Mouse (Mus musculus) myocyte (in vitro differentiated cells): ENCODE results near the gene Nfe2l3.

Experiments
- MAX ChIP-seq: IDR thresholded peaks from one replicate; pipeline ENCODE4 v1.6.1; 2011; ENCODE audit warnings: low read depth, mild to moderate bottlenecking, control low read depth
- POLR2A ChIP-seq: IDR thresholded peaks from one replicate; pipeline ENCODE4 v1.6.1; 2011; ENCODE audit warnings: low read depth, mild to moderate bottlenecking, control low read depth, moderate library complexity; ENCODE audit not compliant: insufficient read length
- REST ChIP-seq: IDR thresholded peaks from one replicate; pipeline ENCODE4 v1.6.1; 2011; ENCODE audit warnings: mild to moderate bottlenecking, control low read depth, moderate library complexity; ENCODE audit not compliant: insufficient read depth, insufficient read length
- TCF12 ChIP-seq: IDR thresholded peaks from one replicate; pipeline ENCODE4 v1.6.1; 2011; ENCODE audit warnings: mild to moderate bottlenecking, control low read depth; ENCODE audit not compliant: poor library complexity, insufficient read depth, severe bottlenecking
- TCF3 ChIP-seq: IDR thresholded peaks from one replicate; pipeline ENCODE4 v1.6.1; 2011; ENCODE audit warnings: low read depth, control low read depth; ENCODE audit not compliant: insufficient read length
- USF1 ChIP-seq: IDR thresholded peaks from one replicate; pipeline ENCODE4 v1.6.1; 2011; ENCODE audit warnings: low read depth, mild to moderate bottlenecking, control low read depth, moderate library complexity

GRCm38 (mm10) chr6:51391816-51392490 lies 40.5 kb upstream of the Nfe2l3 start:
- no peak for TF ChIP-seq POLR2A
- TF ChIP-seq REST, result no peak
- TF ChIP-seq MAX, result no peak
- TF ChIP-seq USF1, result no peak
- no peak for TF ChIP-seq TCF12
- no peak for TF ChIP-seq TCF3
